Mouse (Mus musculus): ENCODE measurements at regions not wholly inside any gene's neighbourhood (a gene's known extent, or its start where the extent isn't known, plus 50 kb on each side); places are given as distances from the start of the nearest gene placed in this dataset.

DNA sequence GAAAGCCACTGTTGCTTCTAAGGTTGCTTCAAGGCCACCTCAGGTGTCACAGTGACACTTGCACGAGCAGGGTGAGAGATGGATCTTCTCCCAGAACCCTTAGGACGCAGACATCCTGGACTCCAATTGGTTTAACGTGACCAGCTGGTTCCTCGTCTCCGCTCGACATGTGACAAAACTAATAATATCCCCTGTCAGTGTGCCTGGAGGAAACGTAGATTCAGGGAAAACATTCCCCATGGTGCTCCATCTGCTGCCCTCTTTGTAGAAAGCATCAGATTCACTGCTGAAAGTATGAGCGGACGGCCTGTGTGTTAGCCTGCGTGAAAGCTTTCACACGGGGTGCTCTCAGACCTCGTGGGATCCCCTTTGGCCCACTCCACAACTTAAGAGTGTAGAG, 390.0 kb upstream of the Slc35b3 start:
- no peak for DNase-seq

DNA sequence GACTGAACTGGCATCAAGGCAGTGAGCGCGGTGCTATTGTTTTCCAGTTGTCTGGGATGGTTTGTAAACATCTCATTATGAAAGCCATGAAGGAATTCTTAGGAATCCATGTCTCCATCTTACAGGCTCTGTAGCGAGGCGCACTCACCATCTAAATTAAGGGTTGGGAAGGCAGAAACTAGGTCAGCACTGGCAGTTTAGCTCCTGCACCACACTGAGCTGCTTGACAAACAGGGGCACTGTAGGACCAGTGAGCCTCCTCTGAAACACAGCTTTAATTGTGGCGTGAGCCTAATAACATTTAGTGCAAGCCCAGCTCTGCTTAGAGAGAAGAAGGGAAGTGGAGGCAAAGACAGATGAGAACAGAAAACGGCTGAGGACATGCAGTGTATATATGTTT, 387.1 kb upstream of the Slc35b3 start:
- DNase-seq: no peak

DNA sequence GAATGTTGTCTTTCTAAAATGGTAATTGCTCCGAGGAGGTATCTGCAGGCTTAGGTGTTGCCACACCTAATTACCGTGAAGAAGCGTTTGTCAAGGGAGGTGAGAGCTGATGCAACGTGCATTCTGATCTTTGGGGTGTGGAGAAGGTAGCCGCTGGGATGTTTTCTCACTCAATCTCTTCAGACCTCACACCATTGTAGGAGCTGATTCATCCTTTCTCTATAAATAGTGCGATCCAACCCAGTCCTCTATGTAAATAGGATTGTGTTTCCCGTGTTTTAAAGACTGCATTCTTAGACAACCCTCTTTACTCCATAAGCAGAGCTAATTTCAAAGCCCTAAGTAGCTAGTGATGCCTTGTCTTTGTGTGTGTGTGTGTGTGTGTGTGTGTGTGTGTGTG, 374.2 kb upstream of the Slc35b3 start:
- DNase-seq: no peak

DNA sequence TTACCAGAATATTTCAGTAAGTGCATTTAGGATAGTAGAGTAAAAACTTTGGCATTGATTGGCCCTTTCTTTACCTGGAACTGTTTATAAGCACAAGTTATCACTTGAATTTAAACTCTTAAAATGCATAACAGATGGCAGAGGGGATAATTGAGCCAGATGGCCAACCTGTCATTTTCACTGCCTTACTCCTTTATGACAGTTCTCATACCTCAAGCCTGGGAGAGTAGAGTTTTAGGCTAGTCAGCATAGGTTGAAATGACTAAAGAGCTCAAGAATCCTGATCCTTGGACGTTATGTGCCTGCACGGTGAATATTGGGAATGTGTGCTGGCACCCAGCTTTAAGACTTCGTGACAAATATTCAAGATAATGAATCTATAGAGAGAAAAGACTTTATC, 369.1 kb upstream of the Slc35b3 start:
- no peak for DNase-seq

DNA sequence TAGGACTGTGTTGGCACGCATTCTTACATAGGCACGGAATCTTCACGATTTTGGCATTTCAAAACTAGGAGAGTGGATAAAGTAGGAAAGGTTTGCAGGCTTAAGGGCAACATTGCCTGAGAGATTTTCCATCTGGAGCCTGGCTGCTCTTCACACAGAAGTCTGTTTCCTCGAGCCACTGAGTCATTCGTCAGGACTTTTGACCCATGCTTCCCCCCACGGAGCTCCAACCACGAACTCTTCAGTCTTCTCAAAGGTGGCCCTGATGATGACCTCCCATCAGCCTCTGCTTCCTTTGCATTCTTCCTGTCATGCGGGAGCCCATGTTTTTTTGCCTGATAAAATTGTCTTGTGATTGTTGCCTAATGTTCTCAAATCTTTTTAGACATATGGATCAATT, 365.5 kb upstream of the Slc35b3 start:
- DNase-seq: no peak

- no peak for DNase-seq
Observed at GRCm38 (mm10) chr13:39321111-39321510, 360.4 kb upstream of the Slc35b3 start.

GRCm38 (mm10) chr13:39309758-39310157, 349.1 kb upstream of the Slc35b3 start:
- no peak for DNase-seq

DNA sequence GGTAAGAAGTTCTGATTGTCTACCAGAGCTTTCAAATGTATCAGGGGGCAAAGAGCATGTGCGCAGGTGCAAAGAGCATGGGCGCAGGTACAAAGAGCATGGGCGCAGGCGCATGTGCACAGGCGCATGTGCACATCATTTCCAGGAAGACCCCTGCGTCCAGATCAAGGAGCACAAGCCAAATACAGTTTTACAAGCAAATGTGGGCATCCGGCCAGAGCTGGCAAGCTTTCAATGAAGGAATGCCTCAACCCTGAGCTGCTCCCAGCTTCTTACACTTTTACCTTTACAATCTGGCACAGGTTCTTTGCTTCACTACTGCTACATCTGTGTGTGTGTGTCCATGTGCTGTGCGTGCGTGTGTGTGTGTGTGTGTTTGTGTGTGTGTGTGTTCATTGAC, 347.2 kb upstream of the Slc35b3 start:
- DNase-seq: no peak

- DNase-seq: no peak
Observed at GRCm38 (mm10) chr13:39306851-39307250, 346.2 kb upstream of the Slc35b3 start.

DNA sequence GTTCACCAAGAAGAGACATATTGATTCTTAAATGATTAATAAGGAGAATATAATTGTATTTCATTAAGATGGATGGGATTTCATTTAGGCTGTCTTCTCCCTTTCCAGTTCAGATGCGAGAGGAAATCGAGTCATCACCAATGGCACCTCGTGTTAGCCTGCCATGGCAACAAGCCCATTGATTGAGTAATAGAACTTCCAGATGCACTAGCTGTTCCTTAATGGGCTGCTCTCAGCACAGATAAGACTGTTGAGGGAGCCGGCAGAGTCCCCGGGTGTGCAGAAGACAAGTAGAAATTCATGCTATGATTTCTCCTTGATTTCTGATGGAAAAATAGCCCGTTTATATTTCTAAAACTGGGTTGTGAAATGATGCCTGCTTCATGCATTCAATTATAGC, 336.5 kb upstream of the Slc35b3 start:
- no peak for DNase-seq

DNA sequence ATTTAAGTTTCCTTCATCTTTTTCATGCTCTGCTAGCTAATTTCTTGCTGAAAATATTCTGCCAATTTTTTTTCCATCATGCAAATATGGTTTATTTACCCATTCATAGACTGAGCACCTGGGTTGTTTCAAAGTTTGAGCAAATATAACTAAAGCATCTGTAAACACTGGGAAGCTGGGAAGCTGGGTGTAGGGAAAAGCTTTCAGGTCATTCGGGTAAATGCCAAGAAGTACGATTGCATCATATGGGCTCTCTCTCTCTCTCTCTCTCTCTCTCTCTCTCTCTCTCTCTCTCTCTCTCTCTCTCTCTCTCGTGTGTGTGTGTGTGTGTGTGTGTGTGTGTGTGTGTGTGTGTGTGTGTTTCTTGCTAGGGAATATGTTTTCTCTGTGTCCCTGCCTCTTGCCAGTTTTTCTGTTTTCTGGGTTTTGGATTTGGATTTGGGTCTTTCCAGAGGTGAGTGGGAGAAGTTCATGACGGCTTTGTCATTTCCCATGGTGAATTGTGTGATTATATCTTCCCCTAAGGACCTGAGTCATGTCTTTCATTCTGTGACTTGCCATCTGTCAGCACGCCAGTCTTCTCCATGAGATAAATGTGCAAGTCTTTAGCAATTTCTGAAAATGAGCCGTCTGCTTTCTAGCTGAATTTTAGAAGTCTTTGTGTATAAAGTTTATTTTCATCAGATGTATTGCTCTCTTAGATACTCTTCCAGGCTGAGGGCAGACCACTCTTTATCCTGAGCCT, 329.7 kb upstream of the Slc35b3 start:
- DNase-seq: no peak

DNA sequence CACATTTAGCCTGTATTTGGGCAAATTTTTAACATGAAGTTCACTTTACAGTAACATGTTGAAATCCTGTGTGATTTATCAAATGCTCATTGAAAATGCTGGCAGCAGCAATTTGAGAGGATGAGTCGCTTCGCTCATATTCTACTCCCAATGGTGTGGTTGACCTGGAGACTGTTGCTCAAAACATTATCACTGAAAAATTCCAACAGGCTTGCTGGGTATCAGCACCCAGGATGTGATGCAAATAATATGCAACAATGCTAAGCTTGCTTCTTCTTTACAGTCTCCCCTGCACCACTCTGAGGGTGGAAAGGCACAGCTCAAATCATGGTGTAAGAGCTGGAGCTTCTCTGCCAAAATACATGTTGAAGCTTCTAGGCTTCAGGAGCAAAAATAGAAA, 321.6 kb upstream of the Slc35b3 start:
- DNase-seq: no peak

GRCm38 (mm10) chr13:39278101-39278500, 317.4 kb upstream of the Slc35b3 start:
- DNase-seq: no peak

GRCm38 (mm10) chr13:39266024-39266423, 305.3 kb upstream of the Slc35b3 start:
- no peak for DNase-seq

DNA sequence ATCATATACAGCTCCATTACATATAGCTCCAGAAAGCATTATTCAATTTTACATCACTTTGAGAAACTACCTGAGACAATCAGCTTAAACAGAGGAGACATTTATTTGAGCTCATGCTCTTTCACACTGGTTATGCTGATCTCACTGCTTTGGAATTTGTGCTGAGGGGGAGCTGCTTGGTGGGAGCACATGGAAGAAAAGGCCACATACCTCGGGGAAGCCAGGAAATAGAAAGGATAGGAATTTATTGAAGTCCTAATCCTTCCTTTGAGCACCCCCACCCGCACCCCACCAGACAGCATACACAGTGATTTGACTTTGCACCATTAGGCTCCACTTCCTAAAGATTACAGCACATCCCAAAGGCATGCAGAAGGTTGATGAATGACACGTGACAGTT, 296.0 kb upstream of the Slc35b3 start:
- no peak for DNase-seq

GRCm38 (mm10) chr13:39255338-39255737, 294.7 kb upstream of the Slc35b3 start:
- DNase-seq: no peak

GRCm38 (mm10) chr13:39252591-39252990, 291.9 kb upstream of the Slc35b3 start:
- no peak for DNase-seq

- DNase-seq: no peak
Observed at GRCm38 (mm10) chr13:39250096-39250495, 289.4 kb upstream of the Slc35b3 start.

DNA sequence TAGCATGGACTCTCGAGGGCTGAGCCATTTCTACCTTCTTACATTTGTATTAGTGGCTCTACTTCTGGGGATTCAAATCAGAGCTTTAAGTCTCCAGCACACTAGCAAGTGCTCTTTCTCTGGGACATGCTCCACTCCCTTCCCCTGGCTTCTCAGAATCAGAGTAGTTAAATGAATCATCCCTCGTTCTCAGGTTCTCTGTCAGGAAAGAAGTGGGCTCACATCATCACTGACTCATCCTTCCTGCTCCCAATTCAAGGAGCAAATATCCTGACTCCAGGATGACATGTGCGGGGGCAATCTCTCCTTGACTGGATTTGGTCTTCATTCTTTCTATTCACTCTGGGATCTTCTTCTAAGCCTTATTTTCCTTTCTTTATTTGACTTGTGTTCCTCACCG, 266.2 kb upstream of the Slc35b3 start:
- no peak for DNase-seq

- no peak for DNase-seq
Observed at GRCm38 (mm10) chr13:39225651-39226050, 265.0 kb upstream of the Slc35b3 start.

GRCm38 (mm10) chr13:39211076-39211475, 250.4 kb upstream of the Slc35b3 start:
- DNase-seq: no peak

- DNase-seq: no peak
Observed at GRCm38 (mm10) chr13:39183715-39184179, 223.1 kb upstream of the Slc35b3 start.

GRCm38 (mm10) chr13:39161980-39162379, 201.3 kb upstream of the Slc35b3 start:
- DNase-seq: no peak

GRCm38 (mm10) chr13:39127942-39128341, 167.3 kb upstream of the Slc35b3 start:
- DNase-seq: no peak

DNA sequence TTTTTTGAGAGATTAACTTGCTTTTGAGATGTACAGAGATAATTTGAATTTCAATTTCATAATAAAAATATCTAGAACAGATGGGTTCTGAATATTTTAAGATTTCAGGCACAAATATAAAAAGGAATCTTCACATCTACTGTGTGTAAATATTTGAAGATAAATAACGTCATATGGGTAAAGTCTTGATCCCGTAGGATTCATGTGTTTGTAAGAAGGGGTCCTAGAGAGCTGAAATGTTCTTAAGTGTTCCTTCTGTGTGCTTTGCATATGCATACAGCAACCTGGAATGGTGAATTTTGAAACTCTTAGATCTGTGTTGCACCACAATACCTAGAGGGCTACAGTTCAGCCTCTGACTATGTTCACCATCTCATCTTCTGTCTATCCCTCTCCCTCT, 131.4 kb upstream of the Slc35b3 start:
- no peak for DNase-seq
